Mouse (Mus musculus) embryonic facial prominence, embryonic 15.5 days (tissue): ENCODE measurements around the gene Ibsp. TPM values are rescaled to one million over a fixed set of nuclear protein-coding genes. Genes with fewer than 3 reads are reported as not detected.

Experiments used
- ATAC-seq: fragments of 200-750 bp; cut with Nextera tagmentation; 2 replicates; pipeline ENCODE4 v1.8.0; 2017; ENCODE audit warnings: low read depth, moderate TSS enrichment; ENCODE audit not compliant: insufficient number of reproducible peaks, low FRiP score, low TSS enrichment
- H3K27ac ChIP-seq: fragments of 300-500 bp; sonication (generic); replicated peaks from 2 replicates; pipeline ENCODE4 v1.5.1; 2015; ENCODE audit warnings: mild to moderate bottlenecking, inconsistent platforms
- H3K27me3 ChIP-seq: fragments of 300-500 bp; sonication (generic); 2 replicates; pipeline ENCODE4 v1.6.1; 2015; ENCODE audit warnings: inconsistent platforms
- H3K36me3 ChIP-seq: fragments of 300-500 bp; sonication (generic); 2 replicates; pipeline ENCODE4 v1.6.1; 2015; ENCODE audit warnings: mild to moderate bottlenecking, inconsistent platforms
- H3K4me1 ChIP-seq: fragments of 300-500 bp; sonication (generic); 2 replicates; pipeline ENCODE4 v1.6.1; 2015; ENCODE audit warnings: inconsistent platforms
- H3K4me2 ChIP-seq: fragments of 300-500 bp; sonication (generic); replicated peaks from 2 replicates; pipeline ENCODE4 v1.6.1; 2015; ENCODE audit warnings: mild to moderate bottlenecking, inconsistent platforms
- H3K4me3 ChIP-seq: fragments of 300-500 bp; sonication (generic); replicated peaks from 2 replicates; pipeline ENCODE4 v1.5.1; 2015; ENCODE audit warnings: mild to moderate bottlenecking, inconsistent platforms
- H3K9ac ChIP-seq: fragments of 300-500 bp; sonication (generic); 2 replicates; pipeline ENCODE4 v1.6.1; 2015; ENCODE audit warnings: inconsistent platforms
- H3K9me3 ChIP-seq: fragments of 300-500 bp; sonication (generic); replicated peaks from 2 replicates; pipeline ENCODE4 v1.6.1; 2016; ENCODE audit warnings: inconsistent platforms
- WGBS: fragments of 180-500 bp; shearing (Covaris S2); methylation state at CpG from one replicate; pipeline ENCODE4 v1.1.7; 2015; 5-methylcytosine and 5-hydroxymethylcytosine counted together
- microRNA-seq: library from miRNA; unstranded; fragments of <30 nt; microRNA quantifications from one replicate; pipeline ENCODE4, GENCODE M21; 2016; ENCODE audit warnings: borderline number of aligned reads
- polyA plus RNA-seq: library from polyadenylated mRNA; unstranded; fragments of >200 nt; fragmentation: Nextera tagmentation; extraction: Ambion mirVana; gene quantifications from 2 replicates; pipeline ENCODE4 v1.2.1, GENCODE M21; 2015

The Ibsp gene
- polyA plus RNA-seq, 1 experiment from 2014 or later = 848 TPM

DNA sequence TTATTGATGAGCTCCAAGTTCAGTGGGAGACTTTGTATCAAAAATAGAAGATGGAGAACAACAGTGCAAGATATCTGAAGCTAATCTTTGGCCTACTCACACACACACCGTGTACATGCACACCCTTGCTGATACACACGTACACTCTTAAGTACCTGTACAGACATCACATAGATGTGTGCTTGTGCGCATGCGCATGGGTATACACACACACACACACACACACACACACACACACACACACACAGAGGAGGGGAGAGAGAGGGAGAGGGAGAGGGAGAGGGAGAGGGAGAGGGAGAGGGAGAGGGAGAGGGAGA is 41.5 kb downstream of the Ibsp start:
- Histone ChIP-seq H3K4me2 (no peak overlapping the region), H3K27me3 (no peaks in the 10 kb centered on the region; the same call in 1 of the 2 replicates), H3K4me1 (no peaks in the 10 kb centered on the region), H3K9me3 (no peaks in the 10 kb centered on the region), H3K9ac (no peak overlapping the region), H3K27ac (no peak overlapping the region), H3K4me3 (no peak overlapping the region), H3K36me3 (no peaks in the 10 kb centered on the region)
- WGBS = 82% methylated on average over 2 of the region's 4 CpGs
- ATAC-seq = no peak

DNA sequence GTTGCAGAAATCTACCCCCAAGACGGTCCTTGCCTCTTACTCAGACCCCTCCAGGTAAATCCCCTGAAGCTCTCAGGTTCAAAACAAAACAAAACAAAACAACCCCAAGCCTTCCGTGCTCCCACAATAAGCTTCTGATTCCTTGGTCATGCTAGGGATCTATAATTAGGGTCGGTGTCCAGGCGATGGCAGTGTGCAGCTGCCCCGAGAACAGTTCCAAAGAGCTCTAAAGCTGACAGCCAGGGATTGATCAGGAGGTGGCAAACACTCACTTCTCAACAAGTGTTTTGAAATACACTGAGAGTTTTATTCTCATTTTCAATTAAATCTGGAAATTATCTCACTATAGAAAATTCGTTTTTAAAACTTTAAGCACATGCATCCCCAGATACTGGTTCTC is 43.9 kb downstream of the Ibsp start:
- 30% methylated on average over 6 of the region's 6 CpGs for WGBS
- ATAC-seq = no peak
- Histone ChIP-seq H3K9me3 (no peaks in the 10 kb centered on the region), H3K9ac (no peak overlapping the region), H3K4me1 (no peaks in the 10 kb centered on the region), H3K4me3 (no peak overlapping the region), H3K27ac (no peak overlapping the region), H3K36me3 (no peaks in the 10 kb centered on the region), H3K4me2 (no peak overlapping the region), H3K27me3 (no peaks in the 10 kb centered on the region)

DNA sequence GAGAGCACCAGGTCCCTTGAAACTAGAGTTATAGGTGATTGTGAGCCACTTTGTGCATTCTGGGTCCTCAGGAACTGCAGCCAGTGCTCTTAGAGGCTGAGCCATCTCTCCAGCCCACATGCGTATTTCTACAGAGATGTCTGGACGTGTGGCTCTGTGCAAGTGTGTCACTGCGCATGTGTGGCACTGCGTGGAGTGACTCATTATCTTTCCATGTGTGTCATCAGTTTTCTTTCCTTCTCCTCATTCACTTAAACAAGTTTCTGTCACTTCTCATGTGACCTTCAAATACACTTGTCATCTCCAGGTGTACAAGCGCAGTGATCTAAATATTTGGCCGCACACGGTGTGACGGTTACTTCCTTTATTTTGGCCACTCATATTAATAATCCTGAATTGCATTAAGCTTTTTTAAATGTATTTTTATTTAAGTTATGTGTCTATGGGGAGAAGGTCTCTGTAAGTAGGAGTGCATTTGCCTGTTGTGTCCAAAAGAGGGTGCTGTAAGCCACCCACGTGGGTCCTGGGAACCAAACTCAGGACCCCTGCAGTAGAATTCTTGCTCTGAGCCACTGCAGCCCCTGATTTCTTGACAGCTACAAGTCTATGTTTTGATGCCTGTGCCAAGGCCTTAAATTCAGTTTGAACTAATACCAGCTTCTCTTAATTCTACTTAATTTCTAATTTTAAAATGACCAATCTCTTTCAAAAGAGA is 45.7 kb downstream of the Ibsp start:
- Histone ChIP-seq H3K4me1 (no peaks in the 10 kb centered on the region), H3K36me3 (no peaks in the 10 kb centered on the region), H3K27me3 (no peaks in the 10 kb centered on the region), H3K4me2 (no peak overlapping the region), H3K27ac (no peak overlapping the region), H3K9me3 (no peaks in the 10 kb centered on the region), H3K4me3 (no peak overlapping the region), H3K9ac (no peak overlapping the region)
- 73% methylated on average over 9 of the region's 9 CpGs for WGBS
- no peak for ATAC-seq

DNA sequence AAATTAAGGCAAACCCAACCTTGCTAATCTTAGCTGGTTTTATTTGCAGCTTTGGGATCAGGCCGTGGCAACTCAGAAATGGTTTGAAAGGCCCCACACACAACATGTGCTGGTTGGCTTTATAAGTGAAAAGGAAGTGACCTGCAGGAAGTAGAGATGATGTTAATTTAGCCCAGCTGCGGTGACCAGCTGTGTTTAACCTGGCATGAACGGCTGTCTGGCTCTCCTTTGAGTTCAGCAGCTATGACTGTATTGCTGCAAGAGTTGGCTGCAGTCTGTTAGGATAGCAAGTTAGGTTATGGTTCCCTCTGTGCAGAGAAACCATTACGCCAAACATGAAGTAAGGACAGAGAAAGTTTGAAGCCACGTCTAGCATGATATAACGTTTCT is 46.3 kb downstream of the Ibsp start:
- ATAC-seq = no peak
- H3K36me3 ChIP-seq = no peaks in the 10 kb centered on the region
- no peaks in the 10 kb centered on the region for H3K27me3 ChIP-seq
- H3K4me3 ChIP-seq = no peak overlapping the region
- no peak overlapping the region for H3K9ac ChIP-seq
- no peak overlapping the region for H3K4me2 ChIP-seq
- H3K9me3 ChIP-seq = no peaks in the 10 kb centered on the region
- no peak overlapping the region for H3K27ac ChIP-seq
- 66% methylated on average over 6 of the region's 6 CpGs for WGBS
- no peaks in the 10 kb centered on the region for H3K4me1 ChIP-seq

DNA sequence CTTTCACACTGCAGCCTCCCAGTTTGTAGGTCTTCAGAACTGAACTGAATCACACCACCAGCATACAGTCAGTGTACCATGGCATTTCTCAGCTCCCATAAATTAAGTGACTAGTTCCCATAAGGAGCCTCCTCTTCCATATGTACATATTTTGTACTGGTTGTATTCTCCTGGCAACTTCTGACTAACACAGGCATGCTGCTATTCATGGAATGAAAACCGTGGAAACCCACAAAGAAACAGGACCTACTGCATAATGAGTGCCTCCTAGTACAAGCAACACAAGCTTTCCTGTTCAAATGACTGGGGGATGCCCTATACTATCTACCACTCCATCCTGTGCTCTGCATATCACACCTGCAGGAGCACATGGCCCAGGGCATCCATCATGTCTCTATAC is 52.1 kb downstream of the Ibsp start:
- no peaks in the 10 kb centered on the region for H3K36me3 ChIP-seq
- 61% methylated on average over 1 of the region's 1 CpGs for WGBS
- no peaks in the 10 kb centered on the region for H3K27me3 ChIP-seq
- H3K9me3 ChIP-seq = no peaks in the 10 kb centered on the region
- no peak for ATAC-seq
- H3K4me2 ChIP-seq = no peak overlapping the region
- no peak overlapping the region for H3K9ac ChIP-seq
- no peak overlapping the region for H3K4me3 ChIP-seq
- no peak overlapping the region for H3K27ac ChIP-seq
- no peaks in the 10 kb centered on the region for H3K4me1 ChIP-seq

DNA sequence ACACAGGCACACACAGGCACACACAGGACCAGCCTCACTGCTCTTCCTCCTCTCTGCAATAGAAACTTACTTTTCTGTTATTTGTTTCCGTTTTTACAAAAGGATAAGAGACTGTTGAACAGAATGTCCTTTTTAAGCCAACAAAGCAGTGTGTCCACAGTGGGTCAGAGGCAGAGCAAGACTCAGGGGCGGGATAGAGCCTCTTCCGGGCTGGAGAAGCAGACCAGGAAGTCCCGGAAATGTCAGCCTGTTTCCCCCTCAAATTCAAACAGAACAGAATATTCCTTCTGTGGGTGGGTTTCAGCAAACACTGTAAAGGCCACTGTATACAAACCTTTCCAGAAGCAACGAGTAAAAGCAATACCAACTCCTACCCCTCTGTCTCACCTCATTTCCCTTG is 52.9 kb downstream of the Ibsp start:
- H3K4me1 ChIP-seq = no peaks in the 10 kb centered on the region
- H3K9me3 ChIP-seq = no peaks in the 10 kb centered on the region
- ATAC-seq = no peak
- 60% methylated on average over 5 of the region's 5 CpGs for WGBS
- no peaks in the 10 kb centered on the region for H3K27me3 ChIP-seq
- H3K36me3 ChIP-seq = no peaks in the 10 kb centered on the region
- H3K27ac ChIP-seq = no peak overlapping the region
- no peak overlapping the region for H3K9ac ChIP-seq
- no peak overlapping the region for H3K4me2 ChIP-seq
- no peak overlapping the region for H3K4me3 ChIP-seq

DNA sequence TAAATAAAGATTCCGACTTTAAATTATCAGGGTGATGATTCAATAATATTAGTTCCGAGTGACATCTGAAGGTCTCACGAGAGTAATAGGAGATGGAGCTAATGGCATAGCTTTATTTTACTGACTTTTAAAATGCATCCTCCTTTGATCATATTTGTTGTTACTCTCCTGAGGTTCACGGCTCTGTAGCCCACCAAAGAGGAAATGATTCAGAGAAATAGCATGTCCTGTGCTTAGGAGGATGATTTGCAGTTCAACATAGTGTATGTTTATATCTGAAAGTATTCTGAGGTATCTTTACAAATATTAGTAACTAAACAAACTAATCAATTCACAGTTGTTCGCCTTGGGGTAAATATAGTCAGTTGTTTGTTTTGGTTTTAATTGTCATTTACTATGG is 58.6 kb downstream of the Ibsp start:
- no peak overlapping the region for H3K4me2 ChIP-seq
- H3K4me3 ChIP-seq = no peak overlapping the region
- H3K36me3 ChIP-seq = no peaks in the 10 kb centered on the region
- no peaks in the 10 kb centered on the region for H3K4me1 ChIP-seq
- ATAC-seq = no peak
- 57% methylated on average over 5 of the region's 5 CpGs for WGBS
- H3K27ac ChIP-seq = no peak overlapping the region
- H3K9me3 ChIP-seq = no peaks in the 10 kb centered on the region
- H3K9ac ChIP-seq = no peak overlapping the region
- no peaks in the 10 kb centered on the region for H3K27me3 ChIP-seq

DNA sequence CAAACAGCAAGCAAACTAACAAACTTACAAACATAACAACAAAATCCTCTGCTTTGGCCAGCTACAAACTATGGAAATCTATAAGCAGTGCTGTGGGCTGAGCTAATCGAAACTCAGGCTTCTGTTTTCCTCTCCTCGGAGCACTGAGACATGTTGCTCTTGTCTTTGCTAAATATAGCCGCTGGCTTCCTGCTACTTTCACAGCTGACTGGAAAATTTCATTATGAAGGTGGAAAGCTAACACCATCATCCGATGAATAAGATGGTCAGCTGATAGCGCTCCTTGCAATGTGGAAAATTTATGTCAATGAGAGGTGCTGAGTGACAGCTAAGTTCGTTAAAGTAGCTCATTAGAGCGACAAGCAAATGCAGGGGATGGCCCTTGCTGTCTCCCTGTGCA is 59.6 kb downstream of the Ibsp start:
- Histone ChIP-seq H3K36me3 (no peaks in the 10 kb centered on the region), H3K9me3 (no peaks in the 10 kb centered on the region), H3K27me3 (no peaks in the 10 kb centered on the region), H3K4me1 (no peaks in the 10 kb centered on the region), H3K9ac (no peak overlapping the region), H3K27ac (no peak overlapping the region), H3K4me2 (no peak overlapping the region), H3K4me3 (no peak overlapping the region)
- ATAC-seq = no peak
- 42% methylated on average over 7 of the region's 7 CpGs for WGBS

DNA sequence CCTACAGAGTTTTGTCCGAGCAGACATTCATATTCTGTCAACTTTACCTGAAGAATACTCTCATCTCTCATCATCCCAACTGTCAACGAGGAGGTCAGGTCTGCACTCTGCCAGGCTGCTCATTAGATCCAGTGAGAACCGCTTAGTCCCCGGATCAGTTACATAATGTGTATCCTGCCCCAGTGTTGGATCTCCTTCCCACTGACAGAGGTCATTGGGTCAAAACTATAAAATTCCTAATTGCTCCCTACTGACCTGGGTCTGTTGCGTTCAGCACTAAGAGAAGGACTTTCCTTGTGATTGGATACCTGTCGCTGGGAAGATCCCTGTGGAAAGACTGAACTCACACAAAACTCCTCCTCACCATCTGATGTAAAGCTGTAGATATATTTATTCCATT is 60.3 kb downstream of the Ibsp start:
- ATAC-seq = no peak
- Histone ChIP-seq H3K9ac (no peak overlapping the region), H3K4me3 (no peak overlapping the region), H3K4me1 (no peaks in the 10 kb centered on the region), H3K27ac (no peak overlapping the region), H3K4me2 (no peak overlapping the region), H3K27me3 (no peaks in the 10 kb centered on the region), H3K9me3 (no peaks in the 10 kb centered on the region), H3K36me3 (no peaks in the 10 kb centered on the region)
- WGBS = 39% methylated on average over 6 of the region's 6 CpGs

Small RNAs within 50 kb of the gene (microRNA-seq; reads per million reads assigned to microRNA genes)
- not detected for gene Gm23616

Other genes with a start within 250 kb of the Ibsp start
- 0.35 TPM in 1 of 2 replicates, not detected in the other for gene Gm17660, start 221.6 kb upstream of the Ibsp start, polyA plus RNA-seq
- 107 and 117 TPM in 2 replicates for gene Sparcl1, start 185.4 kb upstream of the Ibsp start, polyA plus RNA-seq
- gene Dspp, start 128.5 kb upstream of the Ibsp start, polyA plus RNA-seq = 0.04 TPM in 1 of 2 replicates, not detected in the other
- gene Dmp1, start 96.6 kb upstream of the Ibsp start, polyA plus RNA-seq = 27.4 and 33.7 TPM in 2 replicates
- 0.47 and 0.53 TPM in 2 replicates for gene Mepe, start 26.2 kb downstream of the Ibsp start, polyA plus RNA-seq
- 431 and 448 TPM in 2 replicates for gene Spp1, start 135.9 kb downstream of the Ibsp start, polyA plus RNA-seq
- gene Pkd2, start 160.3 kb downstream of the Ibsp start, polyA plus RNA-seq = 18.4 and 19.9 TPM in 2 replicates
- 12.4 and 12.8 TPM in 2 replicates for gene BC005561, start 209.2 kb downstream of the Ibsp start, polyA plus RNA-seq